Mouse (Mus musculus) lung, postnatal 0 days (tissue): Measurements from ENCODE around the gene Stx8.

ENCODE experiments used
- CTCF ChIP-seq: IDR thresholded peaks from 2 replicates; pipeline ENCODE4 v1.5.1; 2016; ENCODE audit warnings: antibody characterized with exemption, mild to moderate bottlenecking
- EP300 ChIP-seq: IDR thresholded peaks from 2 replicates; pipeline ENCODE4 v1.6.1; 2016; ENCODE audit warnings: antibody characterized with exemption, mild to moderate bottlenecking, control low read depth

DNA sequence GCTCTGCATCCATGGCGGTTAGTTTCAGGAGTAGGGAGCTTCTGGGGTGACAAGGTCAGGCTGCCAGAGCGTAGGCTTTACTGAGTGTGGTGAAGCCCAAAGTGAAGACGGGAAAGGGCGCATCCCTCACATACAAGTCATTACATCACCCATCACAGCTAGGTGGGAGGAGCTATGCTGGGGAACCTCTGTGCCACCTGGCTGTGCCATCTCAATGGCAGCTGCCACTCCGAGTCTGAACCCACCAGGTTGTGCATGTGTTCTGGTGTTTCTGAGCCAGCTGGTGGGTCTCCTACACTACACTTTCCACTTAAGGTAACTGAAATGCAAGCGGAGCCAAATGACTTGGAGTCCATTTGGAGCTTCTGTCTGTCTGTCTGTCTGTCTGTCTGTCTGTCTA lies 261.8 kb downstream of the Stx8 start:
- TF ChIP-seq EP300 (no peak), CTCF (no peak)
